Mouse (Mus musculus): Measurements from ENCODE around the gene Dusp18. TPM values are rescaled to one million over a fixed set of nuclear protein-coding genes. Genes with fewer than 3 reads are reported as not detected.
A peak's percentile ranks its signal among the peaks of the same experiment; 100 is the strongest.

Gene Dusp18
- total RNA-seq (2021), result 10 to 100 TPM in 1 of 2 experiments, 1 to 10 TPM in 1; 9.1 to 20.5 TPM
- long read RNA-seq, experiment 1, full-length matches to known transcripts, result 1 of 1 reads
- long read RNA-seq, experiment 1, partial matches to known transcripts, result 0 of 1 reads
- long read RNA-seq, experiment 1, other reads (novel, unspliced or antisense), result 0 of 1 reads
- long read RNA-seq, experiment 2, full-length matches to known transcripts, result 3 of 5 reads
- long read RNA-seq, experiment 2, partial matches to known transcripts, result 0 of 5 reads
- long read RNA-seq, experiment 2, other reads (novel, unspliced or antisense), result 2 of 5 reads

DNA sequence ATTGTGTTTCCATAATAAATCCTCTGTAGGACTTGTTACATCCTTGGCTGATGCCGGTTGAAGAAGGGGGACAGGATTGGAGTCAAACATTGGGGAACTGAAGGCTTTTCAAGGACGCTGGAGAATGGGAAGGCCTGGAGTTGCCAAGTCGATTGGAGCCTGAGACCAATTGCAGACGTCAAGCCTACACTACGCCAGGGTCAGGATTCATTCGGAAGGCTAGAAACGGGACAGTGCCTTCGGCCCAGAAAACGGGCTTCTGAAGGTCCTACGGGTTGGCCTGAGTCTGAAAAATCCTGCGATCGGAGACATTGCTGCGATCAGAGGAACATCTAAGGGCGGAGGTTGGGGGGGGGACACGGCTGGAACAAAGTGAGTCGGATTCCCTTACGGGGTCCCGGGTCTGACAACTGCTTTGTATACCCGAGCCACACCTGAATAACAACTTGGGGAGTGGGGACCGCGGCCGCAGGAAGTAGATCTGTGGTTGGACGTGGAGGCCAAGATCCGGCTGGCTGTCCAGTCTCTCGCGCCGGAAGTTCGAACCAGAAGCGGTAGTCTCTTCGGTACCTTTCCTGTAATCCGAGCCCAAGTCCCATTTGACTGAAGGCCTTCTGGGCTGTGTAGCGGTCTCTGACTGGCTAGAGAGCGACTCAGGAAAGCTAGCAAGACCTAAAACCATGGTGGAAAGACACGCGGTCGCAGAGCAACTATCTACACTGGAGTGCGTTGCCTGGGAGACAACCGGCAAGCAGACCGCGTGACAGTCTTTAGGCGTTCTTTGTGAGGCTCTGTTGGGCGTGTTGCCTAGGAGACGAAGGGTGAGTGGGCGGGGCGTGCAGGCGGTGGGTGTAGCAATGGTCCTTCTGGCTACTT lies at the start of gene Dusp18, which contains the start of gene 4921536K21Rik:
TSS of gene Dusp18 (plus strand) at position 835 of the 876 bp plus-strand sequence.
TSS of gene 4921536K21Rik (minus strand) at position 693 of the 876 bp plus-strand sequence.
- peak; percentile 91 for DNase-seq (ENCODE audit: low spot score)

DNA sequence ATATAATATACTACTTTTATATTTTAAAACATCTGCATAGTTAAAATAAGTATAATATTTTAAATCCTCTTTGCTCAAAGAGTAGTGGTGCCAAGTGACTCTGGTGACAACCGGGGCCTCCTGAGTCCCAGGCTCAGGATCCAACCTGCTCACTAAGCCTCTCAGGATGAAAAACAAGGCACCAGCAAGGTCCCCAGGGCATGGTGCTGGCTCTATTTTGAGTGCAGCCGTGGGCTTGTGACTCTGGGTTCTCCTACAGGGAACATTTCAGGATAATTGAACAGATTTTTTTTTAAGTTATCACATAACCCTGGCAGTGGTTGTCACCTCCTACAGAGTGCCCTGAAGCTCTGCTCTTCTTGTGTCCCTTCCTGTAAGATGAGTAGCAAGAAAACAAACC lies 48.7 kb upstream of the Dusp18 start:
- no peak for DNase-seq (ENCODE audit: low spot score)

GRCm38 (mm10) chr11:3849469-3850314 lies 45.3 kb upstream of the Dusp18 start:
- DNase-seq (ENCODE audit: low spot score), result no peak

DNA sequence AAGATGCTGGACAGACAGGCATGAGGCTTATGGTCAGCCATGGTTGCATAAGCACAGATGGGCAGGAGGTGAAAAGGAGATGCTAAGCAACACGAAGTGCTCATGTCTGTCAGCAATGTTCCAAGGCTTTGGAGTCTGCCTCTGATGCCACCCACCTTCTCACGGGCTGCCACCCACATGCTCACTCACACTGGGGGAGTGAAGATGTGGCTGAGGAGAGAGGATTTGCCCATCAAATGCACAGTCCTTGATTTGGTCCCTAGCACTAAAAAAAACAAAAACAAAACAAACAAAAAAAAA lies 44.8 kb upstream of the Dusp18 start:
- DNase-seq (ENCODE audit: low spot score), result no peak

DNA sequence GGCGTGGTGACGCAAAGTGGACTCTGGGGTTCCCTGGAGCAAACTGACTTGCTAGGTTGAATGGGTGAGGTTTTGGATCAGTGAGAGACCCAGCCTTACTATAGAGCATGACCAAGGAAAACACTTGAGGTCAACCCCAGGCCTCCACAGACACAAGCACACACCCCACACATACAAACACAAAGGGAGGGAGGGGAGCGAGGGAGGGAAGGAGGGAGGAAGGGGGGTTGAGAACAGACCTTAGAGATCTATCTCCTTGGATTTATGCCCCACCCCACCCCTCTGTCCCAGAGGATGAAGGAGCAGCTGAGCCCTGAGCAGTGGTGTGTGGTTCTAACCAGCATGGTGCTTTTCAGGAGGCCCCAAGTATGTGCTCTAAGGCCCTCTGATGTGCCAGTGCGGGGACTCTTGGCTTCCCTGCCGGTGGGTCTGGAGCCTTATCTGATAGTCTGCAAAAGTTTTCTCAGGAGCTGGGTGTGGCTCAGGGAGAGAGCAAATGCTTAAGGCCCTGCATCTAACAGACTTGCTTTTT lies 44.2 kb upstream of the Dusp18 start:
- DNase-seq (ENCODE audit: low spot score), result no peak

DNA sequence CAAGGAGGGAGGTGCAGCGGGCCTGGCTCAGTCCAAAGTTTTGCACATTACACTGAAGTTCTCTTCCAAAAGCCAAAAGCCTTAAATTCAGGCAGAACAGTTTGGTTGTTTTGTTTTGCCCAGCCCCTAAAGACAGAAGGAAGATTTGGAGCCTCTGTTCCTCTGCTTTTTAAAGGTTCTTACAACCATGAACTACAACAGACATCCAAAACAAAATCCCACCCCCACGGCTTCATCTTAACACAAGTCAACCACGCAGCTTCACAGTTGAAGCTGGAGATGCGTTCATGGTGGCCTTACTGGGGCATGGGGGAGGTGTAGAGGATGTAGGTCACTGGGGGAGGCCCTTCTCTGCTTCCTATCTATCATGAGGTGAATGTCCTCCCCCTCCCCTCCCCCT lies 43.2 kb upstream of the Dusp18 start:
- DNase-seq (ENCODE audit: low spot score), result no peak

DNA sequence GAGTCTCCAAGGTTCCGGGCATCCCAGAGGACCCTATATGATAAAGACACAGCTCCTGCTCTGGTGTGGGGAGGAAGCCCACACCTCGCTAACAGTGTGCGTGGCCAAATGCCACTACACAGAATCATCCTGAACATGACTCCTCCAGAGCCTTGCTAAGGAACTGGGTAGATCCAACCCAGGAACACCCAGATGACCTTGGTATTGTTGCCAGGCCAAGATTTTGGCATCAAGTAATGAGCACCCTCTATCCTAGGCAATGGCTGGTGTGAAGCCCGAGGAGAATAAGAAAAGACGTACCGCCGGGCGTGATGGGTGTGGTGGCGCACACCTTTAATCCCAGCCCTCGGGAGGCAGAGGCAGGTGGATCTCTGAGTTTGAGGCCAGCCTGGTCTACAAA lies 42.0 kb upstream of the Dusp18 start:
- no peak for DNase-seq (ENCODE audit: low spot score)

- peak; percentile 17 for DNase-seq (ENCODE audit: low spot score)
Measured at GRCm38 (mm10) chr11:3853481-3854034, 41.5 kb upstream of the Dusp18 start.

- DNase-seq (ENCODE audit: low spot score), result no peak
Measured at GRCm38 (mm10) chr11:3854156-3854555, 40.9 kb upstream of the Dusp18 start.

- no peak for DNase-seq (ENCODE audit: low spot score)
Measured at GRCm38 (mm10) chr11:3855846-3856245, 39.2 kb upstream of the Dusp18 start.

DNA sequence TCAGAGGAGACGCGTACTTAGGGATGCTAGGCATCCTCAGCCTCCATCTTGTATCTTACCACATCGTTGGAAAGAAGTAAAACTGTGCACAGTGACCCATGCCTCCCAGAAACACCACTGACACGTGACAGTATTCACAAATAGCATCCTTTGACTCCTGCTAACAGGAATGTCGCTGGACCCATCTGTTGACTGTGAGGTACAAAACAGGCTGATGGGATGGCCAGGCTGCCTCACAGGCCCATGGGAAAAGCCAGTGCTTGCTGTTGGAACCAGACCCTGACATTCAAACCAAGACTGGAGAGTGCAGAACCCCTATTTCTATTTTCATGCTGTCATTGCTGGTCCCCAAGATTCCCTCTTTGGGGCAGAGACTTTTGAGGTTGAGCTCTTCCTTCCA lies 37.1 kb upstream of the Dusp18 start:
- DNase-seq (ENCODE audit: low spot score), result no peak

- no peak for DNase-seq (ENCODE audit: low spot score)
Measured at GRCm38 (mm10) chr11:3859778-3860177, 35.3 kb upstream of the Dusp18 start.

GRCm38 (mm10) chr11:3860361-3860760 lies 34.7 kb upstream of the Dusp18 start:
- no peak for DNase-seq (ENCODE audit: low spot score)

- no peak for DNase-seq (ENCODE audit: low spot score)
Measured at GRCm38 (mm10) chr11:3862661-3863453, 32.2 kb upstream of the Dusp18 start.

- DNase-seq (ENCODE audit: low spot score), result peak; percentile 61
Measured at GRCm38 (mm10) chr11:3863454-3864112, 31.5 kb upstream of the Dusp18 start, which contains the start of gene Osbp2. Gene Osbp2 (minus strand): TSS chr11:3863903.

DNA sequence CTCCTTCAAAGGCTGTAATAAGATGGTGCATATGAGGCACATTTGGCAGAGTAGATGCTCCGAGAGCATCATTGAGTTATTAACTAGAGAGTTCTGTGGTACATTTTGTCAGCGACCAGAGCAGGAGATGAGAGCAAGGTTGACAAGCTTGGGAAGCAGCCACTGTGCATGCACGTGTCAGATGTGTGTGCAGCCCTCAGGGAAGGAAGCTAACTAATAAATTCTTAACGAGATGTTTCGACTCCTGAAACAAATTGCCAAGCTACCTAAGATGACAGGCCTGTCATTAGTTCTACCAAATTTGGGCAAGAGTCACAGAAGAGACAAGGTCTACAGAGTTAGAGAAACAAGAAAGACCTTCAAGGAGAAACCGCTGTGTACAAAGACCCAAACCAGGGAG lies 30.7 kb upstream of the Dusp18 start:
- DNase-seq (ENCODE audit: low spot score), result no peak

DNA sequence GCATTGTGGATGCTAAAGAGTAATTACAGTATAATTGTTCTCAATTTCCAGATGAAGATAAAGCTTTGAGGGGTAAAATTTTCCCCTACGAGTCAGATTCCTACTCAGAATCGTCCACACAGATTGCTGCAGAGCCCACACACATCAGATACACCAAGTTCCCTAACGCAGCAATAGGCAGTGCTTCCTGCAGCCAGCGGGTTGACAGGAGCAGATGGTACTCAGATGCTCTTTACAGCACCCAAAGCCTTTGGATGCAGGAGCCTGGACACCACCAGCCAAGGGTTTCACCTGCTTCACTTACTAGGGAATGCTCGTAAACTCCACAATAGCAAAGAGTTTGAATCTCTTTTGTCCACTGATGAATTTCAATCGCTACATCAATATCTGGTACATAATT lies 18.6 kb upstream of the Dusp18 start:
- DNase-seq (ENCODE audit: low spot score), result no peak

GRCm38 (mm10) chr11:3878660-3879059 lies 16.4 kb upstream of the Dusp18 start:
- DNase-seq (ENCODE audit: low spot score), result no peak

- peak; percentile 68 for DNase-seq (ENCODE audit: low spot score)
Measured at GRCm38 (mm10) chr11:3879836-3880235, 15.2 kb upstream of the Dusp18 start.

DNA sequence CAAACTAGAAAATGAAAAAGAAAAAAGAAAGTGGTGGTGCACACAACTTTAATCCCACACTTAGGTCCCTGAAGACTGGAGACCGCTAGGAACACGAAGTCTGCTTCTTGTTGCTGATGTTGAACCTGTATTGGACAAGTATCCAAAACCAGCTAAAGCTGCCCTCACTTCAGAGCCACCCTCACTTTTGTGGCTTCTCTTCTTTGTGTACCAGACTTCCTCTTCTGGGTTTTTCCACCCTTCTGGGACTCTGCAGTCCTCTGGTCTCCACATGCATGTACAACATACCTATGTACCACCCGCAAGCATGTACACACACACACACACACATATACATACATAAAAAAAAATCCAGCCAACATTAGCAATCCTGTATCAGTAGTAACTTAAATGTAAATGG lies 11.3 kb upstream of the Dusp18 start:
- DNase-seq (ENCODE audit: low spot score), result no peak

Measured in gastrocnemius, adult 18-20 months (tissue).